Mouse (Mus musculus) kidney, adult 18-20 months (tissue): ENCODE data around the gene Rab33b.

Experiments
- DNase-seq: peaks from one replicate; pipeline ENCODE4 v3.0.0; 2021

Gene Rab33b

GRCm38 (mm10) chr3:51517467-51517866 is 33.7 kb downstream of the Rab33b start:
- no peak for DNase-seq

- DNase-seq = no peak
Measured at GRCm38 (mm10) chr3:51517878-51518762, 34.4 kb downstream of the Rab33b start.

DNA sequence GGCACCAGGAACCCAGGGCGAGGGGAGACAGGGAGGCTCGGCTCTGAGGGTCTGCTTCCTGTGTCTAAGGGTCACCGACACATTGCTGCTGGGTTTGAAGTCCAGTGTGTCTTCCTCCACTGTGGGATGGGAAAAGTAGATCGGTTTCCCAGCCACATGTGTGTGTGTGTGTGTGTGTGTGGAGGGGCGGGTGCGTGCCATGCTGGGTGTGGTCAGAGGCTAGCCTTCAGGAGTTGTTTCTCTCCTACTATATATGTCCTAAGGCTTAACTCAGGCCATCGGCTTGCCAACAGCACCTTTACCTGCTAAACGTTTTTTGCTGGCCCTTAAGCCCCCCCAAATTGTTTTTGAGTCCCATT is 35.0 kb downstream of the Rab33b start:
- no peak for DNase-seq

DNA sequence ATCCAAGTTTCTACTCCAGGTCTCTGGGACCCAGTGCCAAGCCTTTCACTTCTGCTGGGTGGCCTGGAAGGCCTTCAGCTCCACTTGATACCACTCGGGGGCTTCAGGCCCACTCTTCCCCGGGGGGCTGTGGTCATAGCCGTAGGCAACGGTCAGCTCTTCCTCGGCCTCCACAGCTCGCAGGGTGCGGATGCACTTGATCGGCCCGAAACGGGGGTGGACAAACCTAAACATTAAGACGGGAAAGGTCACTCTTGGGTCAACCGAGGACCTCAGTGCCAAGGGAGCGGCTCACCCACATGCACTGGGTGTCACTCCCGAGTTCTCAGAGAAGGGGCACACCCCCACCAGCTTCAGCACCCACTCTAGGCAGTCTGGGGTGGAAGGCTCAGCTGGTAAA is 37.5 kb downstream of the Rab33b start:
- DNase-seq = no peak

DNA sequence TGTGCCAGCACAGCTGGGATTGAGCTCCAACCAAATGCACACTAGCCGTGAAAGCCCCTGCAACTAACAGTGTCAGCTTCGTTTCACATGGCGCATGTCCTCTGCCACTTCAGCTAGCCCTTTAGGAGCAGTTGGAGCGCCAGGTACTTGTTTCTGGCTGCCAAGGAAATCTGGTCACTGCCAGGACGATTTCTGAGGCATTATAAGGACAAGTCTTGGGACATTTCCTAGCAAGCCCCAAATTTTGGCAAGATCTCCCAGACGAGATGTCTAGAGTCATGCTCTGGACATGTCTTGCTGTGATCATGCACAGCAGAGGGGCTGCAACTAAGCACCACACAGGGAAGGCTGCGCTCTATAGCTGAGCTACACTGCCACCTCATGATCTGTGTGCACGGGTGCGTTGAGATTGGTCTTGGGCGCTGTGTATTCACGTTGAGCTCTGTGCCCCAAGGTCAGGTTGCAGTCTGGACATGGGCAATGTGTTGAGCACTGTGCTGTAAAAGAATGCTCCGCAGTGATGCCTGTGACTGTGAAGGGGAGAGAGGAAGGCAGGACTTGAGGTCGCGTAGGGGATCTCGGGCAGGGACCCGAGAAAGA is 41.6 kb downstream of the Rab33b start:
- no peak for DNase-seq

DNA sequence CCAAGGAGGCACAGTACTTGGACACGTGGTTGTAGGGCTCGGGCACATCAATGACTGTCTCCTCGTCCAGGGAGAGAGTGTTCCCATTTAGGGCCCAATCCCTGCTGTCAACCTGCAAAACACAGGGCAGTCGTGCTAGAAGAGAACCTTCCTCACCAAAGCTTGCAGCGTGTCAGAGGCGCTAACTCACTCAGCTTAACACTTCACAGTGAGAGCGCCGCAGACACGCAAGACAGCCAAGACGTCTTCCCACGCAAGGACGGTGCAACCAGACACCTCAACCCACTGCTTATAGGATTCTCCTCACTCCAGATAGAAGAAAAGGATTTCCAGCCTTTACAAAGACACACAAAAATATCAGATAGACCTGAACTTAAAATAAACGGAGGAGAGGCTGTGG is 43.2 kb downstream of the Rab33b start:
- no peak for DNase-seq

DNA sequence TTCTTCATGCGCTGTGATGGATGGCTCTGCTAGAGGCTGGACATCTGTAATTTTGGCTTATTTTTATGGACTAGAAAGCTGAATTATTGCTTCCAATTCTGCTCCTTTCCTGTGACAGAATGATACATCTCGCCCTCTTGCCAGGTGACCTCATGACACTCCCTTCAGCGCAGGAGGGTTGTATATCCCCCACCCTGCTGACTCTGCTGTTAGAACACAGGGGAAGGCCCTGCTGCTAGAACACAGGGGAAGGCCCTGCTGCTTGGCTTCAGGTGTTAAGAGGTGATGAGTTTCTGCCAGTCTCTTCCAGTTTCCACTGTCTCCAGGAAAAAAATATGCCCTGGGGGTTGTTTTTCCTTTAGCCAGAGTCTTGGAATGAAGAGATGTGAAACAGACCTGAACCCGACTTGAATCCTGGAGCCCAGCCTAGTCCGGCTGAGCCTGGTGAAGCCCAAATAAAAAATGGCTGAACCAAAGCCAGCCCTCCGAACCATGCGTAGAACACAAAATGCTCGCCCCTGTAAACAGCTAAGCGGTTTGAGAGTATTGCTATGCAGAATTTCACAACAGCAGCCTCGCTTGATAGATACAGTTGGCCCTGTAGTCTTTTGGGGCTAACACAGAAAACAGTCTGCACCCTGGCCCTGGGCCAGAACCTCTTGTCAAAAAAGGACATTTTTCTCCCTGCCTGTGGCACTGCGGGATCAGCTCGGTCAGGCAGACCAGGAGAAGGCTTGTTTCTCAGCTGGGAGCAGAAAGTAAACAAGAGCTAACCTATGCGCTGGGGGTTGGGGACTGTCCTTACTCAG is 48.0 kb downstream of the Rab33b start:
- DNase-seq = peak; percentile 63

DNA sequence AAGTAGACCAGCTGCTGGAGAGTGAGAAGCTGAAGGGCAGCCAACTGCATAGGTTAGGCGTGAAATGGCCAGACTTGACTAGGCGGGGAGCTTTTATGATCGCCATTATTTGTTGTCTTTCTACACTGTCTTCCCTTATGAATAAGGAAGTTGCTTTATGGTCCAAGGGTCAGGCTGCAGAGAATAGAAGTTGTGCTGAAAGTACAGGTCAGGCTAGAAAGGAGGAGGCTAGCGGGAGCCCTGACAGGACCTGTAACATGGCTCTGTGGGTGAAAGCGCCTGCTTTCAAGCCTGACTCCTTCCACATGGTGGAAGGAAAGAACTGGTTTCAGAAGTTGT is 48.5 kb downstream of the Rab33b start:
- no peak for DNase-seq

DNA sequence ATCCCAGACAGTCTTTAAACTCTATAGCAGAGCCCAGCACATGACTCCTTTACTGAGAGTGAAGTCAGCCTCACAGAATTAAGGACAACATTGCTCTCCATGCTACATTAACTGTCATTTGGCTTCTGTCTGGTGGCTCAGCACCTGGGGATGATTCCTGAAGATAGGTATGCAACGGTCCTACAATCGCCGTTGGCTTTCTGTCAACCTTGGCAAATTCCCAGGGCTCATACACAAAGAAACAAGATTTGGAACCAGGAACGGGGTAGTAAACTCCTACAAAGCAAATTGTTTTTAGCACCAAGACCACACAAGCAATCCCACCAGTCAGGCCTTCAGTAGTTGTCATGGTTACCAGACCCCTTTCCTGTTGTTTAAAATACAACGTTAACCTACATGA is 49.9 kb downstream of the Rab33b start:
- no peak for DNase-seq

DNA sequence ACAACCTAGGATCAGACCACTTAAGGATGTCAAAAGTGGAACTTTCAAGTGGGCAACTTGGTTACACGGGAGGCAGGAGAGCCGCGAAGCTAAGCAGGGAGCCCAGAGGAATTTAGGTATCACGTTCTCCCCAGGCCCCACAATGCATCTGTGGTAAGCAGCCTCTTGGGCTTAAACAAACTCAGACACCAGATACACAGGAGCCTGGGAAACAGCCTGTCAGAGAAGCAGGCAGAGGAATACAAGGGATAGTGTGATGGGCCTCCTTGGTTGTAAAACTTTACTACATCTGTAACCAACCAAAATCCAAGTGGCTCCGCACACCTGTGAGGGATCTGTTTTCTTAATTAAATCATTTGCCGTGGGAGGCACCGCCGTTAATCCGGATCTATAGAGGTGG is 50.3 kb downstream of the Rab33b start:
- no peak for DNase-seq

DNA sequence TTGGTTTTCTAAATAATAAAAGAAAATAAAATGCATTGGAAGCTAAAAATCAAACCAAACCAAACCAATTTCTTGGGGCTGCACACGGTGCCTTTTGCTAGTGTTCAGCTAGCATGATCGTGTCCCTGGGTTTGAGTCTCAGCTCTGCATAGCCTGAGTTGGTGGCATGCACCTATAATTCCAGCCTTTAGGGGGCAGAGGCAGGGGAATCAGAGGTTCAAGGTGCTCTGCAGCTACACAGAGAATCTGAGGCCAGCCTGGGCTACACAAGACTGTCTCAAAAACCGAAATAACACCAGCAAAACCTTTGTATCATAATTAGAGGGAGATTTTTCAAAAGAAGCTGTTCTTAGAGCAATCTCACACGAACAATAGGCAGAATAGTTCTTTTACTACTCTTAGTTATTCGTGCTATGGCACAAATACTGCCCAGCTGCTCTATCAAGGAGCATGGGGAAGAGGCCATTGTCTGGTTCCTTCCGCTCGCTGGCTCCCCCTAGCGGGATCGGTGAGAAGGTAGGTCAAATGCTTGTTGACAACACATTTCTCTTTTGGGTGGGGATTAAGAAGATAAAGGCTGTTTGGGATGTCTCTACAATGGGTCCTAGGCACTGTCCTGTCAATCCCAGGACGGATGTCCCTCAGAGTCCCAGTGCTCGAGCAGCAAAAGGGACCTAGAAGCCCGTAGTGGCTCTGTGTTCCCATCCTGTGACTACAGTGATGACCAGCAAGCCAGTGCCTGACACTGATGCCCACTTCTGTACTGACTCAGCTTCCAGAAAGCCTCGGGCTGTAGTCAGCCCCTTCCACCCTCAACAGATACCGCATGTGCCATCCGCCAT is 56.1 kb downstream of the Rab33b start:
- DNase-seq = peak; percentile 75

DNA sequence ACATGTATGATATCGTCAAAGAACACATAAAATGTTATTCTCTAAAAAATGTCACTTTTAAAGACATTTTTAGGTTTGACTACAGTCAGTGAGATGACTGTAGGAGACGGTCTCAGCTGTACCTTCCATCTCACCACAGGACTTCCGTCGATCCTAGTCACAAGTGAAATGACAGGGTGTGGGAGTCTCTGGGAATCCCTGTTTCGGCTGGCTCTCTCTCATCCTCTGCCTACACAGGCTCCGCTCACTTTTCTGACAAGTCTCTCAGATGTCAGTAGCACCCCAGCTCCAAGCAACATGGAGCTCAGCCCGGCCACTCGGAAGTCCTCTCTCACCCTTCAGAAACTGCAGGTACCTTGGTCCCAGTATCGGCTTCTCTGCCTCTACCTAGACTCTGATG is 56.9 kb downstream of the Rab33b start:
- no peak for DNase-seq

GRCm38 (mm10) chr3:51544442-51545128 is 60.9 kb downstream of the Rab33b start:
- DNase-seq = no peak
